Mouse (Mus musculus) bone marrow, adult 2 months (tissue): ENCODE results near the gene Casp1. TPM values are rescaled to one million over a fixed set of nuclear protein-coding genes. Genes with fewer than 3 reads are reported as not detected.

ENCODE experiments used
- H3K27ac ChIP-seq: fragments of 200-500 bp; 2 replicates; pipeline ENCODE4 v1.5.1; 2012; ENCODE audit warnings: low read depth, mild to moderate bottlenecking, control low read depth, inconsistent platforms, low read length; ENCODE audit not compliant: control insufficient read depth, poor library complexity, insufficient read depth
- H3K4me1 ChIP-seq: fragments of 200-500 bp; 2 replicates; pipeline ENCODE4 v1.6.1; 2011; ENCODE audit warnings: low read length; ENCODE audit not compliant: control insufficient read depth, insufficient read depth
- H3K4me3 ChIP-seq: fragments of 200-500 bp; replicated peaks from 2 replicates; pipeline ENCODE3; 2011; ENCODE audit warnings: mild to moderate bottlenecking, low read depth, low read length, control low read depth; ENCODE audit not compliant: control insufficient read depth
- CTCF ChIP-seq: fragments of 200-500 bp; IDR thresholded peaks from 2 replicates; pipeline ENCODE4 v1.5.1; 2011; ENCODE audit warnings: low read length, control low read depth; ENCODE audit not compliant: control insufficient read depth, insufficient read depth
- POLR2A ChIP-seq: fragments of 200-500 bp; IDR thresholded peaks from 2 replicates; pipeline ENCODE4 v1.6.1; 2011; ENCODE audit warnings: low read depth, mild to moderate bottlenecking, control low read depth, low read length, borderline replicate concordance; ENCODE audit not compliant: control insufficient read depth
- WGBS: fragments of 180-500 bp; shearing (Covaris S2); methylation state at CpG from one replicate; pipeline ENCODE4 v1.1.7; 2018; 5-methylcytosine and 5-hydroxymethylcytosine counted together
- polyA plus RNA-seq: library from polyadenylated mRNA; stranded (reverse); fragments of >200 nt; gene quantifications from 2 replicates; pipeline ENCODE4 v1.2.4, GENCODE M21; 2011; ENCODE audit warnings: low replicate concordance; ENCODE audit not compliant: missing spikeins, insufficient read depth, insufficient read length

Casp1 gene
- polyA plus RNA-seq = 8.9 and 18.6 TPM in 2 replicates

GRCm38 (mm10) chr9:5298329-5299131 is at the start of gene Casp1:
Gene Casp1, plus strand, starts transcription at chr9:5298517.
- 6% methylated on average over 11 of the region's 11 CpGs for WGBS
- Histone ChIP-seq H3K4me3 (peak within 1 kb of the TSS; percentile 62), H3K4me1 (peaks cover 1% of the 10 kb centered on the region; the same call in 1 of the 2 replicates), H3K27ac (no peak within 1 kb of the TSS; the same call in 1 of the 2 replicates)
- TF ChIP-seq CTCF (no peak), POLR2A (no peak)

GRCm38 (mm10) chr9:5263951-5264475 is 34.3 kb upstream of the Casp1 start:
- TF ChIP-seq CTCF = no peak
- H3K4me3 ChIP-seq = no peak overlapping the region
- no peaks in the 10 kb centered on the region for H3K4me1 ChIP-seq
- no peak overlapping the region for H3K27ac ChIP-seq
- WGBS = 62% methylated on average over 2 of the region's 2 CpGs

- WGBS = 69% methylated on average over 2 of the region's 2 CpGs
- Histone ChIP-seq H3K4me1 (no peaks in the 10 kb centered on the region), H3K4me3 (no peak overlapping the region), H3K27ac (no peak overlapping the region)
- TF ChIP-seq CTCF (no peak), POLR2A (no peak)
Observed at GRCm38 (mm10) chr9:5270274-5270673, 28.0 kb upstream of the Casp1 start.

GRCm38 (mm10) chr9:5270884-5271283 is 27.4 kb upstream of the Casp1 start:
- Histone ChIP-seq H3K4me1 (no peaks in the 10 kb centered on the region), H3K4me3 (no peak overlapping the region), H3K27ac (no peak overlapping the region)
- WGBS = 56% methylated on average over 1 of the region's 1 CpGs
- no peak for TF ChIP-seq POLR2A
- no peak for TF ChIP-seq CTCF

GRCm38 (mm10) chr9:5271334-5271845 is 26.9 kb upstream of the Casp1 start:
- Histone ChIP-seq H3K4me1 (no peaks in the 10 kb centered on the region), H3K27ac (no peak overlapping the region), H3K4me3 (no peak overlapping the region)
- no peak for TF ChIP-seq CTCF
- TF ChIP-seq POLR2A = no peak
- 73% methylated on average over 6 of the region's 6 CpGs for WGBS

GRCm38 (mm10) chr9:5286071-5286470 is 12.2 kb upstream of the Casp1 start:
- H3K4me3 ChIP-seq = no peak overlapping the region
- 74% methylated on average over 2 of the region's 2 CpGs for WGBS
- TF ChIP-seq CTCF (no peak), POLR2A (no peak)

GRCm38 (mm10) chr9:5286597-5286996 is 11.7 kb upstream of the Casp1 start:
- no peaks in the 10 kb centered on the region for H3K4me1 ChIP-seq
- TF ChIP-seq POLR2A = no peak
- no peak for TF ChIP-seq CTCF
- no peak overlapping the region for H3K27ac ChIP-seq
- H3K4me3 ChIP-seq = no peak overlapping the region

More at GRCm38 (mm10) chr9:5286071-5286470, 12.2 kb upstream of the Casp1 start:
- Histone ChIP-seq H3K4me1 (no peaks in the 10 kb centered on the region), H3K27ac (no peak overlapping the region)

GRCm38 (mm10) chr9:5296354-5297237 is 1.7 kb upstream of the Casp1 start:
- 71% methylated on average over 2 of the region's 2 CpGs for WGBS
- no peak overlapping the region for H3K4me3 ChIP-seq
- H3K27ac ChIP-seq = no peak overlapping the region
- no peak for TF ChIP-seq POLR2A
- TF ChIP-seq CTCF = no peak
- H3K4me1 ChIP-seq = peaks cover 1% of the 10 kb centered on the region; the same call in 1 of the 2 replicates
